13 mouse cellular contexts compared by ENCODE assay signal in genomic region chr10:117152247-117152646, GRCm38 (mm10). TPM values are rescaled to one million over a fixed set of nuclear protein-coding genes. Genes with fewer than 3 reads are reported as not detected.
A peak's percentile ranks its signal among the peaks of the same experiment; 100 is the strongest.
DNase-seq lines count a peak whose midpoint lies in the region; ATAC-seq and TF ChIP-seq lines count a peak whose summit lies in the region.
"Had no signal": no experiment of that assay in that cellular context is flagged by ENCODE, and none has a peak within 500 bp of the region (broad histone marks: within the 10 kb centered on the region; RNA-seq: fewer than 3 reads in every experiment).

No protein-coding gene starts in this region.

- TF ChIP-seq EP300 in heart, postnatal 0 days (IDR thresholded peaks at IDR 0.05; ENCODE audit: low read depth) = no peak

- H3K36me3 ChIP-seq in heart, postnatal 0 days (replicated peaks; ENCODE audit: control insufficient read depth, insufficient read depth, low read length) = no peaks in the 10 kb centered on the region
- H3K36me3 ChIP-seq in midbrain, embryonic 14.5 days (ENCODE audit: control insufficient read depth, insufficient read depth, low read length) = no peaks in the 10 kb centered on the region
- no peaks in the 10 kb centered on the region for H3K36me3 ChIP-seq in midbrain, embryonic 13.5 days
- H3K36me3 ChIP-seq: embryonic facial prominence, embryonic 15.5 days had no signal

- intact Hi-C loops in heart, postnatal 10 days (cut with DNase I) = loop anchor here (5.0 kb wide), 1 partner anchor 55 kb away; no protein-coding TSS in a partner anchor
- intact Hi-C loops in gastrocnemius, postnatal 36 days (cut with DNase I) = no loop called here

- H3K4me3 ChIP-seq in heart, postnatal 0 days (ENCODE audit: low read depth, low read length) = no peak overlapping the region
- H3K4me3 ChIP-seq in midbrain, embryonic 14.5 days (replicated peaks; ENCODE audit: low read depth, low read length) = no peak overlapping the region
- H3K4me3 ChIP-seq in midbrain, embryonic 13.5 days (replicated peaks) = no peak overlapping the region
- H3K4me3 ChIP-seq in embryonic fibroblast, embryonic 13.5 days (ENCODE audit: insufficient read depth, low read length) = no peak overlapping the region
- H3K4me3 ChIP-seq: embryonic facial prominence, embryonic 15.5 days had no signal

- no peak for TF ChIP-seq POLR2A in embryonic fibroblast, embryonic 13.5 days (IDR thresholded peaks at IDR 0.05; ENCODE audit: low read depth, low read length)

- no peak overlapping the region for H3K4me2 ChIP-seq in heart, postnatal 0 days (ENCODE audit: low read depth, low read length)
- H3K4me2 ChIP-seq in midbrain, embryonic 14.5 days (ENCODE audit: low read length) = no peak overlapping the region
- H3K4me2 ChIP-seq in midbrain, embryonic 13.5 days (replicated peaks) = no peak overlapping the region
- H3K4me2 ChIP-seq: embryonic facial prominence, embryonic 15.5 days had no signal

- H3K4me1 ChIP-seq in heart, postnatal 0 days (ENCODE audit: control insufficient read depth, insufficient read depth) = peaks cover 10% of the 10 kb centered on the region; the same call in 1 of the 2 replicates
- peaks cover 16% of the 10 kb centered on the region for H3K4me1 ChIP-seq in midbrain, embryonic 14.5 days (ENCODE audit: control insufficient read depth, insufficient read depth, low read length)
- H3K4me1 ChIP-seq in midbrain, embryonic 13.5 days (replicated peaks) = peaks cover 30% of the 10 kb centered on the region
- peaks cover 9% of the 10 kb centered on the region for H3K4me1 ChIP-seq in embryonic fibroblast, embryonic 13.5 days (ENCODE audit: control insufficient read depth, insufficient read depth, low read length)

- H3K9me3 ChIP-seq in heart, postnatal 0 days (replicated peaks; ENCODE audit: control insufficient read depth, low read length) = no peaks in the 10 kb centered on the region
- H3K9me3 ChIP-seq in midbrain, embryonic 14.5 days (ENCODE audit: control insufficient read depth, low read length) = no peaks in the 10 kb centered on the region
- H3K9me3 ChIP-seq in midbrain, embryonic 13.5 days = no peaks in the 10 kb centered on the region
- H3K9me3 ChIP-seq: embryonic facial prominence, embryonic 15.5 days had no signal

- H3K9ac ChIP-seq in heart, postnatal 0 days (replicated peaks; ENCODE audit: low read depth, low read length) = no peak overlapping the region
- H3K9ac ChIP-seq in midbrain, embryonic 14.5 days (replicated peaks; ENCODE audit: low read length) = no peak overlapping the region
- H3K9ac ChIP-seq in midbrain, embryonic 13.5 days (replicated peaks) = no peak overlapping the region
- H3K9ac ChIP-seq: embryonic facial prominence, embryonic 15.5 days had no signal

- no peak for TF ChIP-seq CTCF in heart, postnatal 0 days (IDR thresholded peaks at IDR 0.05; ENCODE audit: low read depth)
- no peak for TF ChIP-seq CTCF in embryonic fibroblast, embryonic 13.5 days (IDR thresholded peaks at IDR 0.05; ENCODE audit: borderline replicate concordance, insufficient read depth, low read length)

- 23% methylated on average over 7 of the region's 7 CpGs for WGBS in heart, postnatal 0 days
- WGBS in midbrain, embryonic 14.5 days = 7% methylated on average over 7 of the region's 7 CpGs
- WGBS in midbrain, embryonic 13.5 days = 7% methylated on average over 7 of the region's 7 CpGs

- H3K27ac ChIP-seq in heart, postnatal 0 days (ENCODE audit: low read depth) = peak overlapping the region; percentile 43
- H3K27ac ChIP-seq in midbrain, embryonic 14.5 days (replicated peaks; ENCODE audit: low read depth, low read length) = no peak overlapping the region
- H3K27ac ChIP-seq in midbrain, embryonic 13.5 days = no peak overlapping the region
- peak overlapping the region; percentile 10 for H3K27ac ChIP-seq in embryonic fibroblast, embryonic 13.5 days (ENCODE audit: insufficient read depth, low read length)
- H3K27ac ChIP-seq: embryonic facial prominence, embryonic 15.5 days had no signal

- no peak for ATAC-seq in heart, postnatal 0 days (ENCODE audit: insufficient read depth, low read depth)
- no peak for ATAC-seq in midbrain, embryonic 14.5 days (ENCODE audit: low FRiP score, low TSS enrichment)
- no peak for ATAC-seq in midbrain, embryonic 13.5 days
- ATAC-seq: activated CD4-positive, CD25-positive, alpha-beta regulatory T cell, adult 4 months; hindbrain, embryonic 16.5 days had no signal

- no peaks in the 10 kb centered on the region for H3K27me3 ChIP-seq in heart, postnatal 0 days (ENCODE audit: control insufficient read depth, insufficient read depth, low read length)
- no peaks in the 10 kb centered on the region for H3K27me3 ChIP-seq in midbrain, embryonic 14.5 days (ENCODE audit: control insufficient read depth, insufficient read depth, low read length)
- H3K27me3 ChIP-seq in midbrain, embryonic 13.5 days = peaks cover 13% of the 10 kb centered on the region; the same call in 1 of the 2 replicates
- H3K27me3 ChIP-seq: embryonic facial prominence, embryonic 15.5 days had no signal

- no peak for DNase-seq in heart, postnatal 0 days (ENCODE audit: low spot score)
- no peak for DNase-seq in heart, postnatal 10 days
- peak; percentile 27 for DNase-seq in midbrain, embryonic 14.5 days
- DNase-seq in yolk sac, embryonic 10.5 days (ENCODE audit: low spot score) = peak; percentile 60
- no peak for DNase-seq in layer of hippocampus, adult 9-10 months (ENCODE audit: low spot score)
- no peak for DNase-seq in gastrocnemius, postnatal 36 days
- DNase-seq: cerebellum, adult 8-10 months; lung, postnatal 4 days had no signal

RNA-seq across cellular contexts. Expression of gene Frs2, which starts 3.9 kb away (rescaled TPM):
- total RNA-seq in heart, postnatal 0 days (2014; rRNA removed; ENCODE audit: low replicate concordance) = 13.2 and 14.1 TPM in 2 replicates
- 12.8 and 13.6 TPM in 2 replicates for polyA plus RNA-seq in heart, postnatal 0 days (2015; fragmentation: Nextera tagmentation; extraction: Ambion mirVana)
- 10 to 100 TPM; 22.7 to 22.8 TPM for total RNA-seq in heart, postnatal 10 days (2021)
- polyA plus RNA-seq in midbrain, embryonic 14.5 days (2014; fragmentation: Nextera tagmentation; extraction: Ambion mirVana) = 25.4 and 30.3 TPM in 2 replicates
- polyA plus RNA-seq in midbrain, embryonic 13.5 days (2015; fragmentation: Nextera tagmentation; extraction: Ambion mirVana) = 19.0 and 22.2 TPM in 2 replicates
- 54.8 and 61.5 TPM in 2 replicates for polyA plus RNA-seq in embryonic fibroblast, embryonic 13.5 days (2011; ENCODE audit: insufficient read length, low read depth, missing spikeins)
- total RNA-seq in gastrocnemius, postnatal 36 days (2021) = 1 to 10 TPM; 7.6 to 8.9 TPM

Comparison
In these comparisons a context has a peak if more than half of its experiments do, and no peak if none do; other contexts are left out.
1. DNase-seq: peak in midbrain, embryonic 14.5 days (single experiment) and yolk sac, embryonic 10.5 days (single experiment); none in heart, postnatal 0 days (single experiment), heart, postnatal 10 days (0 of 2), layer of hippocampus, adult 9-10 months (single experiment) and gastrocnemius, postnatal 36 days (0 of 2).
2. H3K27ac ChIP-seq: peak in heart, postnatal 0 days (single experiment) and embryonic fibroblast, embryonic 13.5 days (single experiment); none in midbrain, embryonic 14.5 days (single experiment) and midbrain, embryonic 13.5 days (single experiment).